Mouse (Mus musculus): ENCODE data around the gene Snx18.

Gene Snx18

DNA sequence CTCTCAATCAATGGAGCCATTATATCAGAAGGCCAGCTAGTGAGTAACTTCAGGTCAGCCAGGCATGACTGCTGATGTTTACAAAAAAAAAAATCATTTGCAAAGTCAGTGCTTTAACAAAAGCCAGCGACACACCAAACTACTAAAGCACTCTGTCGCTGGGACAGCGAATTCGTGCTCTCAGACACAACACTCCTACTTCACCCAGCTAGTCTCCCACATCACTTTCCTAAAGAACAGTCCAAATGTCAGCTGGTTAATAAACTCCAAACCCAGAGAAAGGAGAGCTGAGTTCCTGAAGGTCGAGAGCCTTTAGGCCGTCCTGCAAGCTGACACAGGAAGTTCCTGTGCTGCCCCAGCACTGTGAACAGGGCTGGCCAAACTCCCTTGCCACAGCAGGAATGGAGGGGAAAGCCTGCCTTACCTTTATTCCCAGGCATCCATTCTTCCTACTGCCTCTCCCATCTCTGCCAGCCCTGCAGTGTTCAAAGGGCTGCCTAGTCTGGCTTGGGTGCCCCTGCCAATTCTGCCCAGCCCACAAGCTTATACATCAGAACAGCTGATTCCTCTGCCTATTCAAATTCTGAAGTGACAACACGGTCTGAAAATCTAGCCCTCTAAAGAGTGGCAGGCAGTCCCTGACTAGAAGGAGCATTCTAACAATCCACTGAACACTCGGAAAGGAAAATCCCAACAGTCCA lies 2.2 kb downstream of the Snx18 start:
- DNase-seq (ENCODE audit: extremely low spot score, low read depth, low spot score): no peak

DNA sequence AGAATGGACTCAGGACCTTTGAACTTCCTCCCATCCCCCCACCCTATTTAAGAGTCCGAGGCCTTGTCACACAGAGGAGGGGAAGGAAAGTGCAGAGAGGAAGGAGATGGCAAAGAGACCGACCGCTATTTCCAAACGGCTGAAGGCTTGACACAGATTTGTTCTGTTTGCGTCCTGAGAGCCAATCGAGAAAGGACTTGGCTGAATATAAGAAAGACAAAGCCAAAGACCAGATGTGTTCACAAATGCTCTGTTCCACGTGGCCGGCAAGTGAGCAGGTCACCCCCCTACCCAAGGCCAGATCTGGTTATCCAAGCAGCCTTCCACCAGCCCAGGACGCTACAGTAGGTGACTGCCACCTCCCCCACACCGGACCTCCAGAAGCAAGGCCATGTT lies 2.8 kb downstream of the Snx18 start:
- DNase-seq (ENCODE audit: extremely low spot score, low read depth, low spot score): no peak

DNA sequence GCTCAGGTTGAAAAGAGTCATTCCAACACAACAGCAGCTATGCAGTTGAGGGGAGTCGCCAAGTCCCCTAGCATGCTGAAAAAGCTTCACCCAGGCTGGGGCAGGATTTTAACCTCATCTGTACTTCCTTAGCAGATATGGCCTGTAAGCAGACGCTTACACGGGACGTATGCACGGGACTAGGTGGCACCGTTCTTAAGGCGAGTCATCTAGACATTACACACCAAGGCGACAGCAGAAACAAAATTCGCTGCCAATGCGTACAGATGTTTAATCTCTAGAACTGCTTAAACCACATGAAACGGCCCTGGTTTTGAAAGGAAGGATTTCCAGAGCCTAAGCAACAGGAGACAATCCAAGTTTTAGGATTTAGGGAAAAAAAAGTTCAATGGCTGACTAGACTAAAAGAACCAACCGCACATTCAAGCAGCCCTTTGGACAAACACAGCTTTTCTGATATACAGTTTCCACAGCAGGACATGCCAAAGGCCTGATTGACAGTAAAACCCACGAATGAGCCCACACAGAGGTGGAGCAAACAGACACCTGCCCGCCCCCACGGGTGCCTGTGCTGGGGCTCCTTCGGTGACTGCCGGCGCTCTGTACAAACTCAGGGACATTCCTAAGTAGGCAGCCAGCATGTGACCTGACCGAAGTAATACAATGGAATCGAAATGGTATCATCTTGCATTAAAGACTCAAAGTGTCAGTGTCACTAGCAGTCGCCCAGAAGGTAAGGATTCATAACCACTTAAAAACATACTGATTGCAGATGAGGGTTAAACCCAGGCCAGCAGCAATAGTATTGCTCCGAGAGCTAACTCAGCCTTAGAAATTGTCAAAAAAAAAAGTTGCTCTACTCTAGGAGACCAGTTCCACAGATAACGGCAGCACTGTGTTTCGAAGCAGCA lies 3.5 kb downstream of the Snx18 start:
- no peak for DNase-seq (ENCODE audit: extremely low spot score, low read depth, low spot score)

DNA sequence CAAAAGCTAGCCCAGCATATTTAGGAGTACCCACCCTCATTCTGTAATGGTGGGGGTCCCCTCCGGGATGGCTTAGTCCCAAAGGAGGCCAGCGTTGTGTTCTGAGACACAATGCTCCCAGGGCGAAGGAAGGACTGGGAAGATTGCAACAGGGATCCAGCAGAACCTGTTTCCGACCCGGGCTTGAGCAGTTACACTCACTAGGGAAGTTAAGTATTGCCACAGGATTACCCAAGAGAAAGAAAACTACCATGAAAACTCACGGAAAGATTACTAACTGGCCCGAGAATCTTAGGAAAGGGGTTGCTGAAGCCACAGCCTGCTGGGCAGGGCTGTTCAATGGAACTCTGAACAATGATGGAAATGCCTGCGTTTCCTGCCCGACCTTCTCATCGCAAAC lies 4.5 kb downstream of the Snx18 start:
- no peak for DNase-seq (ENCODE audit: extremely low spot score, low read depth, low spot score)

DNA sequence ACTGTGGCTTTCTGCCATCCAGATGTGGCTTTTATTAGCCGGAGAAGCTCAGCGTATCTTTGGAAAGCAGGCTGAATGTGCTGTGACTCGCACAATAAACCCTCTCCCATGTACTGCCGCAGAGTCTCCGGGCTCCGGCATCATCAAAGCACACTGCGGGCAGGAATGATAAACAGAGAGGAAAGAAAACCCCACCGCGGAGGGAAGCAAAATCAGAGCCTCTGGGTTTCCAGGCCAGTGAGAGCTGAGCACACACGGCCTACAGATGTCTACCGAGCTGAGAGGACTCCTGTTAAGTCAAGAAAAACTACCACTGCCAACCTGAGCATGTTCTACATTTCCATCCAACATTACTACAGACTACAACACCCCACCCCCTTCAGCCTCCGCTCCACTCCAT lies 5.0 kb downstream of the Snx18 start:
- DNase-seq (ENCODE audit: extremely low spot score, low read depth, low spot score): no peak

DNA sequence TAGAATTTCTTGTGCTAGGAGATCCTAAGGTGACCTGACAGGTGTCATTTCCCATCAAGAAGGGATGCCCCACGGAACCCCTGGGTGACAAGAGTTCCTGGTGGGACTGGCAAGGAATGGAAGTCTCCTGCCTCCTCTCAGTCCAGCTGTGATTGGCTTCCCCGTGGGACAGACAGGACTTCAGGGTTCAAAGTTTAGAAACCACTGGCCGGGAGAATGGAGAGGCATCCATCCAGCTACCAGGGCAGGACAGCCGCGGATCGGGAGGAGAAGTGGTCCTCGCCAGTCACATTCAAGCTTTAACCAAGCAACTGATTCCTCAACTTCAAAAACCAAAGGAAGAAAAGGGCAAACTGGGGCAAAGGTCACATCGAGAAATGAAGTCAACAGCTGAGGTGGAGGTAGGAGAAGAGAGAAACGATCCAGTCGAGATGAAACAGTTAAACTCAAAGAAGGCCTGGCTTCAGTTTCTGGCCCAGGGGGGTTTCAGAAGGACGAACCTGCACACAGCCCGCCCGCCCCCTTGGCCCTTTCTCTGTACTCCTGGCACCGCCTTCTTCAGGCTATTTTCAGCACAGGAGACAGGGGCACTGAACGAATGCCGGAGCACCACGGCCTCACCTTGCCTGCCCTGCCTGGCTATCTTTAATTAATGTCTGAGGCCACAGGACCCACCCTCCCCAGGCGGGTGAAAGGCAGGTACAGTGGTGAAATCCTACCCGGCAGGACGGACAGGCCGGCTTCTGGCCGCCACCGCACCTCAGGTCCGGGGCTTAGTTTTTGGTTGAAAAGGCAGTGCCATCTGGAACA lies 6.0 kb downstream of the Snx18 start:
- DNase-seq (ENCODE audit: extremely low spot score, low read depth, low spot score): no peak

DNA sequence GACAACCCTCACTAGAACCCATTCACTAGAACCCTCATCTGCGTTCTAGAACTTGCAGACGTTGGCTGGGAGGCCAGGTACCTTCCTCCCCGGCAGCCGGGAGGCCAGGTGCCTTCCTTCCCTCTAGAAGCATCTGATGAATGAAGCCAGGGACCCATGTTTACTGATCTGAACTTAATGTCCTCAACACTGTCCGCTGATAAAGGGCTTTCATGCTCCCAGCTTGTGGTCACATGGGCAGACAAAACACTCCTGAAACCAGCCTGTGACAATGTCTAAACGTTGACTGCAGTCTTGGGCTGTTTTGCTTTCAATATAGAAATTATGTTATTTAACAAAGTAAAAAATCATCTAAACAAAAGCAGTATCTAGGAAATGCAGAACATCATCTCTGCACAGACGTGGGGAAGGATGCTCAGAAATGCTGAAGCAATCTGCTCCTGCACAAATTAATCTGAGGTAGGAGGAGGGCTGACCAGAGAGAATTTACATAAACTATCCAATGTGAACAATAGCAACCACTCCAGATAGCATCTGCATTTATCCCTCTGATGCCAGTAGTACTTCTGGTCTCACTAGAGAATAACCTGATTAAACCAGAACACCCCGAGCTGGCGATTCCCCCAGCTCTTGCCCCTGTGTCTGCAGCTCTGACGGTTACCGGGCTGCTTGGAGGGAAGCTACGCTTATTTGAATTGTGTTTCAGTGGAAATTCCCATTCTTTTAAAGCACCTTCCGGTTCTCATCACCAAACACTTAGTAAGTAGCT lies 7.4 kb downstream of the Snx18 start:
- DNase-seq (ENCODE audit: extremely low spot score, low read depth, low spot score): no peak

DNA sequence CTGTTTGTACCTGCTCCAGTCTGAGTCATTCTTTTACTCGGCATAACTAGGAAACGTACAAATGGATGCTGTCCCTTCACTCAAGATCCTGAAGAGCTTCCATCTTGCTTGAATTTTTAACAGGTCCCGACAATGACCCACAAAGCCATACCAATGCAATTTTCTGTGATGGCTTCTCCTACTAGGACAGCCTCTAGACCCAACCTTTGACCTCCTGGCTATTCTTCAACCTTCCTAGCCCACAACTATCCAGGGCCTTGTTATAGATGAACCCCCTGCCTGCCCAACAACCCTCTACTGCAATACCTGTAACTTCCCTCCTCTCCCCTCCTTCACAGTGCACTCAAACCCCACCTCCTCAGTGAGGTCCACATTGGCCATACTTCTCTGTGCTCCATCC lies 8.9 kb downstream of the Snx18 start:
- no peak for DNase-seq (ENCODE audit: extremely low spot score, low read depth, low spot score)

DNA sequence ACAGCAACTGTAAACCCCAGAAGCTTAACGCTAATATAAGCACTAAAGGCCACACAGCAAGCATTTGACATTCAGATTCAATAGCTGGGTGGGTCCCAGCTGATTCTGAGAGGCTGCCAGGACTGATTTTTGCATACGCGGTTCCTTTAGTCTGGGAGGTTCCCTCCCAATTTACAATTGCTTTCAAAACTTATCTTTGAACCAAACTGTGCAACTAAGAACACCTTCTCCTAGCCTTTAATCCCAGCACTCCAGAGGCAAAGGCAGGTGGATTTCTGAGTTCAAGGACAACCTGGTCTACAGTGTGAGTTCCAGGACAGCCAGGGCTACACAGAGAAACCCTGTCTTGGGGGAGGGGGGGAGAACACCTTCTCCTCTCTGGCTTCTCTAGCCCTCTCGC lies 10.5 kb downstream of the Snx18 start:
- DNase-seq (ENCODE audit: extremely low spot score, low read depth, low spot score): no peak

DNA sequence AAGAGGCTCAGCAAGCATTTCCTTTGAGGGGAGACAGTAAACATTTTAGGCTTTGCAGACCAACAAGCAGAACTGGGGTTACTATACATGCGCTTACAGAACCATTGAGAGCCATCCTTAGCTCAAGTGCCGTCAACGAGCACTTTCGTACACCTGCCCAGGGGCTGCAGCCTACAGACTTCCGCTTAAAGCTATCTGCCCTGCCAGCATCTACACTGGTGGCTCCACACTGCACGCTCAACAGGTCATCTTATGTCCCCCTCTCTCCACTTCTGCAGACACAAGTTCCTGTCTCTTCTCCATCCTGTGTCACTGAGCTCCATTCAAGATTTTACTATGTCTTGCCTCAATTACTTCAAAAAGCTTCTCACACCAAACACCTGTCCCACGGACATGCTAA lies 11.0 kb downstream of the Snx18 start:
- DNase-seq (ENCODE audit: extremely low spot score, low read depth, low spot score): no peak

DNA sequence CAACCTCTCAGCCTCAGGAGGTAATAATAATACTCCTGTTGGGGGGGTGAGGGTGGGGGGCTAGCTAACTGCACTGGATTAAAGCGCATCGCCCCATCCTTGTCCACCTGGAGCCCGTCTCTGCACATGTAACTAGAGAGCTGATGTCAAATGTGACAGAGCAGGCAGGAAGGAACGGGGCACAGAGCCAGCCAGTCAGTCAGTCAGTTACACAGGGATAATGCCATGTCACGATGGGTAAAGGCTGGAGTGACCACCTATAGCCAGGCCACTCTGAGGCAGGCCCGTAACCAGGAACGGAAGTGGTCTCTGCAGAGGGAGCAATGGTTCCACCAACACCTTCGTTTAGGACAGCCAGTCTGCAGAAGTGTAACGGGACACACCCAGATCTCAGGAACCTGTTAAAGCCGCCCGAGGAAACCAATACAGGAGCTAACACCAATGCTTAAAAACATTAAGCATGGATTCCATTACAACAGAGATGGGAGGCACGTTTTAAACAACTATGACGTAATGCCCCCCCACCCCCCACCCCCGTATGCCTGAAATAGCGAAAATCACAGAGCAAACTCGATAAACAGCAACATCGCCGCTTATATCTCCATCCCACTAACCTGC lies 11.5 kb downstream of the Snx18 start:
- no peak for DNase-seq (ENCODE audit: extremely low spot score, low read depth, low spot score)

DNA sequence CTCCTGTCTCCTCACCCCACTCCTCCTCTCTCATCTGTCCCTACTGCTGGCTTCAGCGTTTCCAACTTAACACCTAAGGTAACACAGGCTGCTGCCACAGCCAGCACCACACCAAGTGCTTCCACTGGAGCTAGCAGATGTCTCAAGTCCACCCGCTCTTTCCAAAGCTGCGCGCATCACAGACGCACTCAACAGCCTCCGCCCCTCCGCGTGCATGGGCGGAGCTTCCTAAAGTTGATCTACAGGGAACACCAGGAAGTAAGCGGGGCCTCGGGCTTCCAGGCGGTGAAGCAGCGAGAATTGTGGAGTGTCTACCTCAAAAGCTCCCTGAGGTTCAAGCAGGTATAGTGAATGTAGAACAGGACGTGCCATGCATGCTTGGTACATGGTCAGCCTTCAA lies 12.2 kb downstream of the Snx18 start:
- no peak for DNase-seq (ENCODE audit: extremely low spot score, low read depth, low spot score)

DNA sequence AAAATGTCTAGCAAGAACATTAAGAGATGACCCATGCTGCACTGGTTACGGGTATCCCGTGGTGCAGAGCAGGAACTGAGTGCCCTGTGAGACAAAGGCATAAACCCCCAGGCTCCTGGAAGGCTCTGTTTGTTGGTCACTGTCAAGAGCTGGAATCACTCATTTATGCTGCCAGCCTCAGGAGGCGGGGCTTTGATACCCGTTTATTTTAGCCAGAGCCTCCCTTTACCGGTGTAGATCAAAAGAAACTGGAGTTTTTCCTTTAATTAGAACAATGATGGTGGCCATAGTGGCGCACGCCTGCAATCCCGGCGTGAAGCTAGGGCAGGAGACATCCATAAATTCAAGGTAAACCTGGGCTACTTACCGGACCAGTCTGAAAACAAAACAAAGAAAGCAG lies 12.7 kb downstream of the Snx18 start:
- no peak for DNase-seq (ENCODE audit: extremely low spot score, low read depth, low spot score)

DNA sequence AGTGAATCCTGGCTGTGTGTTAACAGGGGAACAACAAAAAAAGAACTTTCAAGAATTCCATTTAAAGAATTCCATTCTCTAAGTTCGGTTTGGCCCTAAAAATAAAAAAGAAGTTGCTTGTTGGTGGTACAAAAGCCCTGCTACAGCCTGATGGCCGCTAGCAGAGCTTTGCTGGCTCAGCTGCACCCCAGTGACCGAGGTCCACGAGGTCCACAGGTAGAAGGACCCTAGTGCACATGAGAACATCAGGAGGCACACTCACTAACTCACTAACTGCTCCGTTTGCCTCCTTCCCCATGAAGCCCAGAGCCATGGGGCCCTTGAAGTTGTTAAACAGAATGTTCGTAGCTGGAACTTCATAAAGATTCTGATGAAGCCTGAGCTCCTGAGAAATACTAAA lies 14.0 kb downstream of the Snx18 start:
- no peak for DNase-seq (ENCODE audit: extremely low spot score, low read depth, low spot score)

DNA sequence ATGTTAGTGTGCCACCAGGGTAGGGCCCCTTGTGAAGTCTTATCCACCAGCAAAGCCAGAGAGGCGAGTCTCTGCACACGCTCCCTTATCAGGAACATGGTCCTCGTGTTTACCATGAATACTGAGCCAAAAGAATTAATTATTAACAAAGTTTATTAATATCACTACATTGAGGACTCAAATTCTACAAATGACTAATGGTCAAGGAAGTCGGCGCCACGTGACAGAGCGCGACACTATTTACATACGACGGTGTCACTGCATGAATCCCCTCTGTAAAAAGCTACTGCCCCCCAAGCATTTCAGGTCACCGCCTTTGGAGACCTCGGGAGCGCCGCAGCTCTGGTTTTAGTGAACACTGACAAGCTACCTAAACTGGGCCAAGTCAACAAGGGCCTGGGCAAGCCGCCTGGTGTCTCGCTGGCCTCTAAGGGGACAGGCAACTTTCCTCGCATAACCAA lies 15.5 kb downstream of the Snx18 start:
- DNase-seq (ENCODE audit: extremely low spot score, low read depth, low spot score): no peak

DNA sequence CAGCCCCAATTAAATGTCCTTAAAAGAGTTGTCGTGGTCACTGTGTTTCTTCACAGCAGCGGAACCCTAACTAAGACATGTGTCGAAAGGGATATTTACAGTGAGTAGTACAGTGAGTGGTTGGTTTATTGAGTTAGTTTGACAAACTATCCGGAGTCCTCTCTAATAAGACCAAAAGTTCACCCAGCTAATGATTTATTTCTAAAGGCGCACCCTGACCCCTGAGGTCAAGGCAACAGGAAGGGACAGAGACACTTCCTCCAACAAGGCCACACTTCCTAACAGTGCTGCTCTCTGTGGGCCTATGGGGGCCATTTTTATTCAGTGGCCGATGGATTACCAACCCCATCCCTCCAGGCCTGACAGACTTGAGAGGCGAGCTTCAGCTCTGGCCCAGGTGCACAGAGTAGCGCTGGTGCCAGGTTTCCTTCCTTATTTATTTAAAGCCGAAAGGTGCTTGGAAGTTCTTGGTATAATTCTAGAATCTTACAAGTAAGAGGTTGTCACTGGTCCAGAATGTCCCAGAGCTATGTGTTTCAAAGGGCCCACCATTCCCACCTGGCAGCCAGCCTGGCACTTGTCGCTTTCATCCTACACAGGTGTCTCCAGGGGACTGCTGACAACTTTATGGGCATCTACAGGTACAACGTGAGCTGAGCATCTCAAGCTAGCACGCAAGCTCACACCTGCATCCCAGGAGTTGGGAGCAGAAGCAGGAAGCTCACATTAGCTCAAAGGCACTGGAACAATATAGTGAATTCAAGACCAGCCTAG lies 16.3 kb downstream of the Snx18 start:
- DNase-seq (ENCODE audit: extremely low spot score, low read depth, low spot score): no peak

DNA sequence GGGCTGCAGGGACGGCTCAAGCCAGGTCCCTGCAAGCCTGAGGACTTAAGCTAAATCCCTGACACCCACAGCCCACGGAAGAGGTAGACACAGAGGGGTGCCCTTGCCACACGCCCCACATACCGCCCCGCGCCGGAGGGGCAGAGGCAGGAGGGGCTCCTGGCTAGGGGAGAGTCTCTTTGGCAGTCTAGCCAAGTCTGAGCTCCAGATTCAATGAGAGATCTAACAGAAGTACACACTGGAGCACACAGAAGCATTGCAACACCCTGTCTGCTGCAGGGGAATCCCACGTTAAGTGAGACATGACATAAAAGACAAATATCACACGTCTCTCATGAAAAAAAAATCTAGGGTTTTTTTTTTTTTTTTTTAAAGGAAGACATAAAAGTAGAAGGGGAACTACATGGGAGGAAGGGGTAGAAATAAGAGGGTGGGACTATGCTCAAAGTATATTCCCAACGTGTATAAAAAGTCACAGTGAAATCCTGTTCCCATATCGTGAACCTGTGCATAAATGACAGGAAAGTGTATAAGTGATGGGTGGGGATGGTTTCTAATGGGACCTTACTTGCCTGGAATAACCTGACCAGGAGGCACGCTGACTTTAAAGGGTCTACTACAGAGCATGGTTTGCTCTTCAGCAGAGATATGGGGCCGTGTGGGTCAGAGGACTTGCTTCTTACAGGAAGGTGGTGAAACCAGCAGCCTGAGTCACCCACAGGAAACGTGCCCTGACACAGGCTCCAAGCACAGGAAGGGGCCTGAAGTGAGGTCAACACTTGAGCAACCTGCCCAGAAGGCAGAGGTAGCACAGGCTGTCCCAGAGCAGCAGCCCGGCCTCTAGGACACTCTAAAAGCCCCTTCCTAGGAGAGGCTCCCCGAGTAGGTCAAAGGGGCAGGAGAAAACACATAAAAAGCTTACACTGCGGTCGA lies 17.6 kb downstream of the Snx18 start:
- no peak for DNase-seq (ENCODE audit: extremely low spot score, low read depth, low spot score)

DNA sequence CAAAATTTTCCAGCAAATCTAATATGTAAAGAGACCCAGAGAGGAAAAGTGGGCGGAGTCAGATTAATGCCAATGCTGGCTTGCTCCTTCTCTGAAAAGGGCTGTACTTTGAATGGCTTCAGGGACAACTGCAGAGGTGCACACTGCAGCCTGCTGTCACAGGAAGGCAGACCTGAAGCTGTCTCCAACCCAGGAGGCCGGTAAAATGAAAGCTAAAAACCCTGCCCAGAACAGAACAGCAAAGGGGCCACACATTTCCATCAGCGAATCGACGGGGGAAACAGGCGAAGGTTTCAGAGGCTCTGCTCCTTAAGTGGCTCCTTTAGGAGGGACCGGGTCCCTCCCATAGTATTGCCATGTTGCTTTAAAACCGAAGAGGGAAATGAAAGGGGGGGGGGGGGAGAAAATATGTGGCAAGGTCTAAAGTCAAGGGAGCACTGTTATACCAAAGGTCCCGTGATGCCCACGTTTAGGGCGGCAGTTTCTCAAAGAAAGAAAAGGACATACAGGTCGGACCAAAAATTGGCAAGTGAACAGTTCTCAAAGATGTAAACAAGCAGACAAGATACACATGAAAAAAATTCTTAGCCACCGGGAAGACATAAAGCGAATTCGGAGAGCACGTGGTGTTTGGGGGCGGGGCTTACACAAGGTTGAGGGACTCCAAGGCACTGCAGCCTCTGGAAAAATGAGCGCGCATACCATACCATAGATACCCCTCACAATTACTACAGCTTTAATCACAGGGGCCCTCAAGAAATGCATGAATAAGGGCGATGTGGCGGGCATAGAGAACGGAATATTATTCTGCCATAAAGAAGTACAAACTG lies 18.4 kb downstream of the Snx18 start:
- no peak for DNase-seq (ENCODE audit: extremely low spot score, low read depth, low spot score)

Data from hindlimb bud, embryonic 11.5 days (tissue).